Mouse (Mus musculus) mouse trophoblast stem cell (cell line): ENCODE measurements at regions not wholly inside any gene's neighbourhood (a gene's known extent, or its start where the extent isn't known, plus 50 kb on each side); places are given as distances from the start of the nearest gene placed in this dataset.

Experiments
- in situ Hi-C, 2 experiments: fragments of 300-500 bp; cut with MseI, MboI; formaldehyde crosslinking; loops; 2 replicates in 1 of 2; 3 replicates in 1 of 2; pipeline ENCODE4 v1.15.1; 2025

GRCm38 (mm10) chr2:79185234-79186101 is 69.8 kb upstream of the Itga4 start:
- in situ Hi-C loops, result no loop called here

GRCm38 (mm10) chr2:79186878-79187277 is 68.3 kb upstream of the Itga4 start:
- in situ Hi-C loops, result no loop called here

- in situ Hi-C loops, result no loop called here
Observed at GRCm38 (mm10) chr2:79188511-79189193, 66.6 kb upstream of the Itga4 start.

GRCm38 (mm10) chr2:79193851-79194250 is 61.4 kb upstream of the Itga4 start:
- in situ Hi-C loops, result no loop called here

- in situ Hi-C loops, result no loop called here
Observed at GRCm38 (mm10) chr2:79201677-79202076, 53.5 kb upstream of the Itga4 start.
